In the genomic region with DNA sequence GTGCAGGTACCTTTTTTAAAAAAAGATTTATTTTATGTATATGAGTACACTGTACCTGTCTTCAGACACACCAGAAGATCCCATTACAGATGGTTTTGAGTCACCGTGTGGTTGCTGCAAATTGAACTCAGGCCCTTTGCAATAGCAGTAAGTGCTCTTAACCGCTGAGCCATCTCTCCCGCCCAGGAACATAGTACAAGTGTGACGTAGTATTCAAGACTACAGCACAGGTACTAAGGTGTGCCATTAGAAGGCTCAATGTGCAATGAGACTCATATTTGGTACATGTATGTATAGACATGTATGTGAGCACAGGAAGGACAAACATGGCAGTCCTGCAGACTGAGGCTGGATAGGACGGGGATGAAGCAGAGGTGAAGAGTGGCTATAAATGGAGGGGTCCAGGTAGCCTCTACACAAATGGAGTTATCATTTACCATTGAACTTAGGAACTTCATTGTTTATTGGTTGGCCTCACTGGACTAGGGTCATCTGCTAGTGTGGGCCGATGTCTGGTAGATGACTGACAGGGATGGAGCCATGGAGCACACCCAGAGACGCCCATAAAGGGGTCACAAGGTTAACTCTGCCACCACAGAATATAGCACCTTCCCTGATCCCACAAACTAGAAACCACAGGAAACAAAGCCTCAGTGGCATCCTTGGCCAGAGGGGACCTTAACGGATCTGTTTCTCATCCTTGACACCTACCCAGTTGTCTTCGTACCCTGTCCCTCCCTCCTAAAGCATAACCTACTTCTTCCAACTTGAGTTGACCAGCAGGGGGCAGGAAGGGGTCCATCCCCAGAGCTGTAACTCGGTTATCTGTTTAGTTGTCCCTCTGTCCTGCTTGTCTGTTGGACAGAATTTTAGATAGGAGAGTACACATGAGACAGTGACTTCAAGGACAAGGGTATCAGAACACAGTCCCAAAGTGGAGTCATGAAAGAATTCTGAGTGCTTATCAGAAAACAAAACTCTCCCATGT, we compare ENCODE assay signal across 8 mouse cellular contexts. TPM values are rescaled to one million over a fixed set of nuclear protein-coding genes. Genes with fewer than 3 reads are reported as not detected.
DNase-seq lines count a peak whose midpoint lies in the region; ATAC-seq and TF ChIP-seq lines count a peak whose summit lies in the region.

No protein-coding gene starts in this region.

- TF ChIP-seq EP300 in liver, embryonic 14.5 days (IDR thresholded peaks at IDR 0.05; ENCODE audit: low read depth), result no peak
- no peak for TF ChIP-seq EP300 in CH12.LX (IDR thresholded peaks at IDR 0.05; ENCODE audit: low read length)

- WGBS in forebrain, embryonic 15.5 days, result 89% methylated on average over 10 of the region's 10 CpGs
- WGBS in forebrain, embryonic 13.5 days, result 83% methylated on average over 10 of the region's 10 CpGs
- WGBS in liver, embryonic 14.5 days (ENCODE audit: insufficient replicate concordance), result 73% methylated on average over 10 of the region's 10 CpGs
- 79% methylated on average over 10 of the region's 10 CpGs for WGBS in liver, embryonic 12.5 days (ENCODE audit: insufficient replicate concordance)
- WGBS in hindbrain, embryonic 15.5 days, result 86% methylated on average over 10 of the region's 10 CpGs

- dilution Hi-C loops in CH12.LX (cut with MboI; ENCODE audit: extremely low pct_ligation_motif_present, extremely low pct_unique_long_range_greater_than_20kb, low sequenced_read_pairs), result no loop called here

- no peak overlapping the region for H3K9ac ChIP-seq in forebrain, embryonic 15.5 days (replicated peaks)
- no peak overlapping the region for H3K9ac ChIP-seq in forebrain, embryonic 13.5 days
- H3K9ac ChIP-seq in liver, embryonic 14.5 days (replicated peaks), result no peak overlapping the region
- H3K9ac ChIP-seq in liver, embryonic 12.5 days, result no peak overlapping the region
- no peak overlapping the region for H3K9ac ChIP-seq in CH12.LX (ENCODE audit: insufficient read depth, low read depth)
- H3K9ac ChIP-seq in hindbrain, embryonic 15.5 days, result no peak overlapping the region

- TF ChIP-seq CTCF in liver, embryonic 14.5 days (IDR thresholded peaks at IDR 0.05; ENCODE audit: low read depth), result peak; percentile 50
- peak; percentile 15 to 55; a peak in 3 of 4 replicates for TF ChIP-seq CTCF in CH12.LX (conservative IDR thresholded peaks at IDR 0.05 in 1 of 2, IDR thresholded peaks at IDR 0.05 in 1 of 2; ENCODE audit: low read depth in 2 of 2, low read length in 2 of 2)

- no peaks in the 10 kb centered on the region for H3K4me1 ChIP-seq in forebrain, embryonic 15.5 days
- no peaks in the 10 kb centered on the region for H3K4me1 ChIP-seq in forebrain, embryonic 13.5 days
- no peaks in the 10 kb centered on the region for H3K4me1 ChIP-seq in liver, embryonic 14.5 days (replicated peaks; ENCODE audit: control insufficient read depth in 2 of 2, insufficient read depth in 2 of 2, low read length in 1 of 2)
- no peaks in the 10 kb centered on the region for H3K4me1 ChIP-seq in liver, embryonic 12.5 days
- peaks cover 0 to 3% of the 10 kb centered on the region in 2 experiments; a peak in 1 of 4 replicates for H3K4me1 ChIP-seq in CH12.LX (ENCODE audit: control insufficient read depth in 1 of 2, insufficient read depth in 2 of 2)
- no peaks in the 10 kb centered on the region for H3K4me1 ChIP-seq in hindbrain, embryonic 15.5 days (replicated peaks)

- no peak for TF ChIP-seq RAD21 in CH12.LX (IDR thresholded peaks at IDR 0.05; ENCODE audit: low read depth, low read length)

- no peaks in the 10 kb centered on the region for H3K79me2 ChIP-seq in CH12.LX (replicated peaks; ENCODE audit: control insufficient read depth, extremely low read depth, insufficient read depth, poor library complexity, severe bottlenecking)

- peak; percentile 15; the same call in 1 of the 2 replicates for ATAC-seq in forebrain, embryonic 15.5 days (replicated peaks)
- no peak for ATAC-seq in forebrain, embryonic 13.5 days
- ATAC-seq in liver, embryonic 14.5 days (ENCODE audit: insufficient read depth), result no peak
- ATAC-seq in liver, embryonic 12.5 days, result no peak
- 0 out of 2 replicates have a peak, but pooled peaks have one; percentile 2 for ATAC-seq in hindbrain, embryonic 15.5 days (ENCODE audit: low FRiP score, low read depth)
- ATAC-seq in inflammation-experienced regulatory T-cells, adult 6 months, result no peak

- H3K4me2 ChIP-seq in forebrain, embryonic 15.5 days (replicated peaks), result no peak overlapping the region
- H3K4me2 ChIP-seq in forebrain, embryonic 13.5 days, result no peak overlapping the region
- H3K4me2 ChIP-seq in liver, embryonic 14.5 days (ENCODE audit: low read depth), result no peak overlapping the region
- H3K4me2 ChIP-seq in liver, embryonic 12.5 days, result no peak overlapping the region
- no peak overlapping the region for H3K4me2 ChIP-seq in CH12.LX (ENCODE audit: insufficient read depth, low read depth, poor library complexity, severe bottlenecking)
- no peak overlapping the region for H3K4me2 ChIP-seq in hindbrain, embryonic 15.5 days

- peaks cover 51% of the 10 kb centered on the region for H3K36me3 ChIP-seq in forebrain, embryonic 15.5 days
- peaks cover 45% of the 10 kb centered on the region for H3K36me3 ChIP-seq in forebrain, embryonic 13.5 days (ENCODE audit: poor library complexity, severe bottlenecking)
- H3K36me3 ChIP-seq in liver, embryonic 14.5 days (replicated peaks; ENCODE audit: control insufficient read depth, insufficient read depth, low read depth), result peaks cover 17% of the 10 kb centered on the region
- H3K36me3 ChIP-seq in liver, embryonic 12.5 days, result peaks cover 60% of the 10 kb centered on the region
- peaks cover 51 to 62% of the 10 kb centered on the region in 2 experiments for H3K36me3 ChIP-seq in CH12.LX (replicated peaks in 1 of 2; ENCODE audit: control insufficient read depth in 1 of 2, insufficient read depth in 1 of 2, low read length in 1 of 2)
- peaks cover 45% of the 10 kb centered on the region for H3K36me3 ChIP-seq in hindbrain, embryonic 15.5 days

- no peak for DNase-seq in liver, embryonic 14.5 days (ENCODE audit: low read depth in 3 of 3, low spot score in 3 of 3)
- peak; percentile 13 for DNase-seq in CH12.LX (ENCODE audit: extremely low read depth)
- no peak for DNase-seq in left cerebral cortex, postnatal 4 days

- intact Hi-C loops in left cerebral cortex, postnatal 4 days (cut with DNase I), result loop anchor here (5.0 to 10.0 kb wide), 2 partner anchors 205 to 348 kb away; no protein-coding TSS in a partner anchor

- in situ Hi-C loops in CH12.LX (cut with MboI; ENCODE audit: low pct_ligation_motif_present, low pct_unique_long_range_greater_than_20kb, low sequenced_read_pairs), result loop anchor here (5.0 to 10.0 kb wide), 2 partner anchors 110 to 348 kb away; no protein-coding TSS in a partner anchor

- no peaks in the 10 kb centered on the region for H3K9me3 ChIP-seq in forebrain, embryonic 15.5 days
- H3K9me3 ChIP-seq in forebrain, embryonic 13.5 days (replicated peaks), result no peaks in the 10 kb centered on the region
- no peaks in the 10 kb centered on the region for H3K9me3 ChIP-seq in liver, embryonic 14.5 days (ENCODE audit: control insufficient read depth, low read length)
- no peaks in the 10 kb centered on the region for H3K9me3 ChIP-seq in liver, embryonic 12.5 days (replicated peaks)
- no peaks in the 10 kb centered on the region for H3K9me3 ChIP-seq in CH12.LX (replicated peaks; ENCODE audit: low read length)
- H3K9me3 ChIP-seq in hindbrain, embryonic 15.5 days, result no peaks in the 10 kb centered on the region

- H3K27me3 ChIP-seq in forebrain, embryonic 15.5 days, result no peaks in the 10 kb centered on the region
- H3K27me3 ChIP-seq in forebrain, embryonic 13.5 days, result no peaks in the 10 kb centered on the region
- H3K27me3 ChIP-seq in liver, embryonic 14.5 days (ENCODE audit: control insufficient read depth, insufficient read depth, low read length), result no peaks in the 10 kb centered on the region
- H3K27me3 ChIP-seq in liver, embryonic 12.5 days (replicated peaks), result no peaks in the 10 kb centered on the region
- H3K27me3 ChIP-seq in CH12.LX (replicated peaks), result no peaks in the 10 kb centered on the region
- H3K27me3 ChIP-seq in hindbrain, embryonic 15.5 days, result no peaks in the 10 kb centered on the region

- no peak overlapping the region for H3K27ac ChIP-seq in forebrain, embryonic 15.5 days (replicated peaks)
- no peak overlapping the region for H3K27ac ChIP-seq in forebrain, embryonic 13.5 days
- H3K27ac ChIP-seq in liver, embryonic 14.5 days, result no peak overlapping the region
- H3K27ac ChIP-seq in liver, embryonic 12.5 days, result no peak overlapping the region
- H3K27ac ChIP-seq in CH12.LX (ENCODE audit: insufficient read depth, low read depth), result no peak overlapping the region
- H3K27ac ChIP-seq in hindbrain, embryonic 15.5 days (replicated peaks), result no peak overlapping the region

- H3K4me3 ChIP-seq in forebrain, embryonic 15.5 days, result no peak overlapping the region
- no peak overlapping the region for H3K4me3 ChIP-seq in forebrain, embryonic 13.5 days
- H3K4me3 ChIP-seq in liver, embryonic 14.5 days (ENCODE audit: insufficient read depth in 1 of 2, low read depth in 2 of 2, low read length in 2 of 2), result no peak overlapping the region
- no peak overlapping the region for H3K4me3 ChIP-seq in liver, embryonic 12.5 days
- no peak overlapping the region for H3K4me3 ChIP-seq in CH12.LX (replicated peaks in 1 of 3; ENCODE audit: low read depth in 2 of 3, low read length in 2 of 3, poor library complexity in 1 of 3)
- H3K4me3 ChIP-seq in hindbrain, embryonic 15.5 days, result no peak overlapping the region

- no peak for TF ChIP-seq POLR2A in CH12.LX (IDR thresholded peaks at IDR 0.05; ENCODE audit: low read depth, low read length)

RNA-seq across cellular contexts. Expression of gene Ahrr, which starts 10.2 kb away (rescaled TPM):
- polyA plus RNA-seq in forebrain, embryonic 15.5 days (2015; fragmentation: Nextera tagmentation; extraction: Ambion mirVana), result 0.87 and 1.3 TPM in 2 replicates
- 0.71 and 0.91 TPM in 2 replicates for polyA plus RNA-seq in forebrain, embryonic 13.5 days (2015; fragmentation: Nextera tagmentation; extraction: Ambion mirVana)
- polyA plus RNA-seq in liver, embryonic 14.5 days (2012; rRNA removed), result 0.05 and 0.08 TPM in 2 replicates
- 0.05 and 0.17 TPM in 2 replicates for polyA plus RNA-seq in liver, embryonic 14.5 days (2014; fragmentation: Nextera tagmentation; extraction: Ambion mirVana)
- 0.12 and 0.48 TPM in 2 replicates for polyA plus RNA-seq in liver, embryonic 12.5 days (2016; fragmentation: Nextera tagmentation; extraction: Ambion mirVana)
- total RNA-seq in CH12.LX (2012; rRNA removed), result 0.84 and 1.0 TPM in 2 replicates
- total RNA-seq in CH12.LX (2014; rRNA removed), result 1.0 and 1.2 TPM in 2 replicates
- polyA plus RNA-seq in CH12.LX (2012; ENCODE audit: insufficient read length, low read depth), result 0.90 and 1.0 TPM in 2 replicates
- polyA plus RNA-seq in hindbrain, embryonic 15.5 days (2015; fragmentation: Nextera tagmentation; extraction: Ambion mirVana), result 0.26 and 0.64 TPM in 2 replicates
- under 1 TPM in 2 of 3 experiments, not detected in 1; 0.09 to 0.16 TPM for polyA plus RNA-seq in inflammation-experienced regulatory T-cells, adult 6 months (2017; shearing (Covaris generic))
- total RNA-seq in left cerebral cortex, postnatal 4 days (2021), result 1 to 10 TPM; 1.9 to 2.0 TPM

RNA-seq across cellular contexts. Expression of gene Pdcd6, which starts 15.0 kb away (rescaled TPM):
- polyA plus RNA-seq in forebrain, embryonic 15.5 days (2015; fragmentation: Nextera tagmentation; extraction: Ambion mirVana), result 134 and 137 TPM in 2 replicates
- polyA plus RNA-seq in forebrain, embryonic 13.5 days (2015; fragmentation: Nextera tagmentation; extraction: Ambion mirVana), result 129 and 132 TPM in 2 replicates
- 49.8 and 56.0 TPM in 2 replicates for polyA plus RNA-seq in liver, embryonic 14.5 days (2012; rRNA removed)
- 73.4 and 80.9 TPM in 2 replicates for polyA plus RNA-seq in liver, embryonic 14.5 days (2014; fragmentation: Nextera tagmentation; extraction: Ambion mirVana)
- 83.5 and 90.0 TPM in 2 replicates for polyA plus RNA-seq in liver, embryonic 12.5 days (2016; fragmentation: Nextera tagmentation; extraction: Ambion mirVana)
- 124 and 134 TPM in 2 replicates for total RNA-seq in CH12.LX (2012; rRNA removed)
- total RNA-seq in CH12.LX (2014; rRNA removed), result 213 and 246 TPM in 2 replicates
- polyA plus RNA-seq in CH12.LX (2012; ENCODE audit: insufficient read length, low read depth), result 136 and 139 TPM in 2 replicates
- polyA plus RNA-seq in hindbrain, embryonic 15.5 days (2015; fragmentation: Nextera tagmentation; extraction: Ambion mirVana), result 116 and 117 TPM in 2 replicates
- 100 to 1,000 TPM; 181 to 205 (median 183) TPM for polyA plus RNA-seq in inflammation-experienced regulatory T-cells, adult 6 months (2017; shearing (Covaris generic))
- total RNA-seq in left cerebral cortex, postnatal 4 days (2021), result 10 to 100 TPM; 67.6 to 70.7 TPM

RNA-seq across cellular contexts. Expression of gene Sdha, which starts 47.7 kb away (rescaled TPM):
- 212 and 220 TPM in 2 replicates for polyA plus RNA-seq in forebrain, embryonic 15.5 days (2015; fragmentation: Nextera tagmentation; extraction: Ambion mirVana)
- 228 and 243 TPM in 2 replicates for polyA plus RNA-seq in forebrain, embryonic 13.5 days (2015; fragmentation: Nextera tagmentation; extraction: Ambion mirVana)
- polyA plus RNA-seq in liver, embryonic 14.5 days (2012; rRNA removed), result 56.6 and 78.7 TPM in 2 replicates
- polyA plus RNA-seq in liver, embryonic 14.5 days (2014; fragmentation: Nextera tagmentation; extraction: Ambion mirVana), result 118 and 130 TPM in 2 replicates
- polyA plus RNA-seq in liver, embryonic 12.5 days (2016; fragmentation: Nextera tagmentation; extraction: Ambion mirVana), result 192 and 194 TPM in 2 replicates
- total RNA-seq in CH12.LX (2012; rRNA removed) (161 and 165 TPM in 2 replicates), CH12.LX (2014; rRNA removed) (107 and 120 TPM in 2 replicates)
- polyA plus RNA-seq in CH12.LX (2012; ENCODE audit: insufficient read length, low read depth), result 249 and 255 TPM in 2 replicates
- 231 and 234 TPM in 2 replicates for polyA plus RNA-seq in hindbrain, embryonic 15.5 days (2015; fragmentation: Nextera tagmentation; extraction: Ambion mirVana)
- 100 to 1,000 TPM; 264 to 339 (median 292) TPM for polyA plus RNA-seq in inflammation-experienced regulatory T-cells, adult 6 months (2017; shearing (Covaris generic))
- total RNA-seq in left cerebral cortex, postnatal 4 days (2021), result 100 to 1,000 TPM; 163 to 179 TPM

RNA-seq across cellular contexts. Expression of gene Ccdc127, which starts 47.8 kb away (rescaled TPM):
- polyA plus RNA-seq in forebrain, embryonic 15.5 days (2015; fragmentation: Nextera tagmentation; extraction: Ambion mirVana), result 47.1 and 47.4 TPM in 2 replicates
- polyA plus RNA-seq in forebrain, embryonic 13.5 days (2015; fragmentation: Nextera tagmentation; extraction: Ambion mirVana), result 51.0 and 52.2 TPM in 2 replicates
- 2.1 and 4.4 TPM in 2 replicates for polyA plus RNA-seq in liver, embryonic 14.5 days (2012; rRNA removed)
- 16.2 and 16.7 TPM in 2 replicates for polyA plus RNA-seq in liver, embryonic 14.5 days (2014; fragmentation: Nextera tagmentation; extraction: Ambion mirVana)
- 31.4 and 33.8 TPM in 2 replicates for polyA plus RNA-seq in liver, embryonic 12.5 days (2016; fragmentation: Nextera tagmentation; extraction: Ambion mirVana)
- 40.8 and 53.8 TPM in 2 replicates for total RNA-seq in CH12.LX (2012; rRNA removed)
- total RNA-seq in CH12.LX (2014; rRNA removed), result 45.3 and 51.8 TPM in 2 replicates
- polyA plus RNA-seq in CH12.LX (2012; ENCODE audit: insufficient read length, low read depth), result 57.4 and 57.5 TPM in 2 replicates
- 42.5 and 45.9 TPM in 2 replicates for polyA plus RNA-seq in hindbrain, embryonic 15.5 days (2015; fragmentation: Nextera tagmentation; extraction: Ambion mirVana)
- polyA plus RNA-seq in inflammation-experienced regulatory T-cells, adult 6 months (2017; shearing (Covaris generic)), result 10 to 100 TPM; 39.0 to 40.3 (median 39.1) TPM
- total RNA-seq in left cerebral cortex, postnatal 4 days (2021), result 10 to 100 TPM; 53.1 to 57.0 TPM

Comparison
In these comparisons a context has a peak if more than half of its experiments do, and no peak if none do; other contexts are left out.
1. ATAC-seq: peak in forebrain, embryonic 15.5 days (single experiment) and hindbrain, embryonic 15.5 days (single experiment); none in forebrain, embryonic 13.5 days (single experiment), liver, embryonic 14.5 days (single experiment), liver, embryonic 12.5 days (single experiment) and inflammation-experienced regulatory T-cells, adult 6 months (single experiment).